Mouse (Mus musculus) embryonic fibroblast, embryonic 13.5 days (primary cell): ENCODE results near the gene Smad3. TPM values are rescaled to one million over a fixed set of nuclear protein-coding genes. Genes with fewer than 3 reads are reported as not detected.

Experiments used
- H3K27ac ChIP-seq: 2 replicates; pipeline ENCODE4 v1.5.1; 2012; ENCODE audit warnings: low read length, control low read depth, inconsistent platforms; ENCODE audit not compliant: insufficient read depth
- H3K4me1 ChIP-seq: 2 replicates; pipeline ENCODE4 v1.6.1; 2011; ENCODE audit warnings: low read length; ENCODE audit not compliant: control insufficient read depth, insufficient read depth
- H3K4me3 ChIP-seq: 2 replicates; pipeline ENCODE4 v1.5.1; 2011; ENCODE audit warnings: mild to moderate bottlenecking, control low read depth, low read length; ENCODE audit not compliant: insufficient read depth
- CTCF ChIP-seq: IDR thresholded peaks from 2 replicates; pipeline ENCODE4 v1.5.1; 2011; ENCODE audit warnings: mild to moderate bottlenecking, control low read depth, low read length, moderate library complexity, borderline replicate concordance; ENCODE audit not compliant: insufficient read depth
- POLR2A ChIP-seq: IDR thresholded peaks from 2 replicates; pipeline ENCODE4 v1.6.1; 2011; ENCODE audit warnings: low read depth, mild to moderate bottlenecking, control low read depth, low read length, moderate library complexity
- polyA plus RNA-seq: library from polyadenylated mRNA; stranded (reverse); fragments of >200 nt; gene quantifications from 2 replicates; pipeline ENCODE4 v1.2.4, GENCODE M21; 2011; ENCODE audit warnings: low read depth; ENCODE audit not compliant: missing spikeins, insufficient read length

Smad3 gene
- polyA plus RNA-seq, 1 experiment, result 52.4 TPM

DNA sequence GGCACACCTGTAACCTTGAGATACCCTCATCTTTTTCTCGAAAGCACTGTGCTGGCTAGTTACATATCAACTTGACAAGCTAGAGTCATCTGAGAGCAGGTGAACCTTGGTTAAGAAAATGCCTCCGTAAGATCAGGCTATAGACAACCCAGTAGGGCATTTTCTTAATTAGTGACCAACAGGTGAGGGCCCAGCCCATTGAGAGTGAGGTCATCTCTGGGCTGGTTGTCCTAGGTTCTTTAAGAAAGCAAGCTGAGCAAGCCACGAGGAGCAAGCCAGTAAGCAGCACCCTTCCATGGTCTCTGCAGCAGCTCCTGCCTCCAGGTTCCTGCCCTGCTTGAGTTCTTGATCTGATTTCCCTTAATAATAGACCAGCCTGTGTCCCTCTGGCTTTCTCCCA lies 97.1 kb downstream of the Smad3 start:
- H3K4me1 ChIP-seq, result peaks cover 15% of the 10 kb centered on the region
- no peak overlapping the region for H3K4me3 ChIP-seq
- TF ChIP-seq CTCF, result no peak
- no peak for TF ChIP-seq POLR2A
- no peak overlapping the region for H3K27ac ChIP-seq

DNA sequence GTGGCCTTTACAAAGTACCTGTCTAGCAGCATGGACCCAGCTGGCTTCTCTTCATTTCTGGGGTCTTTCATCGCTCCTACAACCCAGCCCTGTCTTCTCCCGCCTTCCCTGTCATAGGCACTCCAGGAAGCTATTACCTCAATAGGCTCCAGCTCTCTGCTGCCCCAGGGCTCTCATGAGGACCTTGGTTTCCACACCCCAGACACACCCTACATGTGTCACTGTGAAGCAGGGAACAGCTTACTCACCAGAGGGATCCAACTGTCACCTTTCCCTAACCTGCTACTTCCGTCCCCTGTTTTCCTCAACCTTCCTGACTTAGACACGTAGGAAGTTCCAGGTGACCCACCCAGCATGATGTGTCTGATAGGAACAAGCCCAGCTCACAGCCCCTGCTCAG lies 97.7 kb downstream of the Smad3 start:
- no peak overlapping the region for H3K27ac ChIP-seq
- TF ChIP-seq CTCF (no peak), POLR2A (no peak)
- H3K4me1 ChIP-seq, result peaks cover 10% of the 10 kb centered on the region
- H3K4me3 ChIP-seq, result no peak overlapping the region

DNA sequence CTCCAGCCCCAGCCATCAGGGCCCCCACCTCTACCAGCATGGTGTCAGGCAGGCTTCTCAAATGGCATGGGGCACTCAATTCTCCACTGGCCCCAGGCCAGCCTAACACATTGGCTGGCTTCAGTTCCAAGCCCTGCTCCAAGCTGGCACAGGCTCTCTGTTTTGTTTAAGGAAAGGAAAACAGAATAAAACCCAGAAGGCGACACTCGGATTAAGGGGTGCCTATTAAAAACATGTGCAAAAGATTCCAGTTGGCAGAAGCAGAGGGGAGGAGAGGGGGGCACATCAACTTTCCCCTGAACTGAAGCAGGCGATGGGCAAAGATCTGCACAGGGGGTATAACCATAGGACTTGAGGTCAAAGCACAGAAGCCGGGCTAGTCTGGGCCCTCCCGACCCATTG lies 98.8 kb downstream of the Smad3 start:
- TF ChIP-seq CTCF (no peak), POLR2A (no peak)
- H3K27ac ChIP-seq, result no peak overlapping the region
- peaks cover 10% of the 10 kb centered on the region for H3K4me1 ChIP-seq
- H3K4me3 ChIP-seq, result no peak overlapping the region

DNA sequence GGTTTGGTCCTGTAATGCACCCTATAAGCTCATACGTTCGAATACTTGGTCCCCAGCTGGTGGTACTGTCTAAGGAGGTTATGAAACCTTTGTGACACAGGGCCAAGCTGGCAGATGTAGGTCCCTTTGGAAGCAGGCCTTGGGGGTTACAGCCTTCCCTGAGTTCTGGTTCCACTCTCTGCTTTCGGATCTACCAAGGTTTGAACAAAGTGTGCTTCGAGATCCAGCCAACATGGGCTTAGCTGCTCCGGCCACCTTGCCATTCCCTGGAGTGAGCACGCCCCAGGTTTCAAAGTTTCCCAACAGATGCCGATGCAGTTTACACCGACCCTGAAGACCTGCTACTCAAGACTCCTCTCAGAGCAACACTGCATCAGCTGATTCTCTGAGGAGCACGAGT lies 99.4 kb downstream of the Smad3 start:
- H3K4me1 ChIP-seq, result peaks cover 8% of the 10 kb centered on the region
- no peak overlapping the region for H3K27ac ChIP-seq
- TF ChIP-seq POLR2A (no peak), CTCF (no peak)

DNA sequence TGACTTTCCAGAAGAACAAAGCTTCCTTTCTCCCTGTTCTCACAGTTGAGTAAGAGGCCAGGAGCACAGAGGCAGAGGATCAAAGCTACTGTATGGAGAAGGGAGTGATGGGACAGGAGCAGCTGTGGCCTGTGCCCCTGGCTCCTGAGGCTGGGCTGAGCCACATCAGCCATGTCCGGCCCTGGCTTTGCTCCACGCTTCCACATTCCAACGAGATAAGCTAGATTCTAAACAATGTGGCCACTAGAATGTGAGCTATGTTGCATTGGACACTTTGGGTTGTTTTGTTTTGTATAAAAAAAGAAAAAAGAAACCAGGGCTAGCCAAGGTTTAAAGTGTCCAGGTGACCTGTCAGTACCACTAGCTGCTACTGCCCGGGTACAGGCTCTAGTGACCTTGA lies 100.6 kb downstream of the Smad3 start:
- no peak for TF ChIP-seq POLR2A
- TF ChIP-seq CTCF, result no peak
- Histone ChIP-seq H3K4me3 (no peak overlapping the region), H3K4me1 (peaks cover 11% of the 10 kb centered on the region), H3K27ac (peak overlapping the region; percentile 54)

More for the DNA sequence above, 99.4 kb downstream of the Smad3 start:
- no peak overlapping the region for H3K4me3 ChIP-seq

DNA sequence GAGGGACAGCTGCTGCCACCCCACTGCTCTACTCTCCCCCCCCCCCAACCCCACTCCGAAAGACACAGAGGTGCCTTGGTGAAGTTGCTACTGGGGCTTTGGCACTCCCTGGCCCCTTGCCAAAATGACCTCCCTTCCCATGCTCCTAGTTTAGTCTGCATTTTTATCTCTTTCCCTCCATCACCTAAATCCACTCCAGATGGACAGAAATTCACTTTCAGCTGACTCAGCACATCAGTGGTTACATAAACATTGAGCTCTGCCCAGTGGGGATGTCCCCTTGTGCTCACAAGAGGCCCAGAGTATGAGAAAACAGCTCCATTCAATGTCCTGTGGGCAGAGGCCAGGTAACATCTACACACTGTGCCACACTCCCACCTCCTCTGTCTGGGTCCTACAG lies 102.7 kb downstream of the Smad3 start:
- H3K4me3 ChIP-seq, result no peak overlapping the region
- TF ChIP-seq POLR2A, result no peak
- TF ChIP-seq CTCF, result no peak
- H3K4me1 ChIP-seq, result peaks cover 19% of the 10 kb centered on the region
- H3K27ac ChIP-seq, result no peak overlapping the region

DNA sequence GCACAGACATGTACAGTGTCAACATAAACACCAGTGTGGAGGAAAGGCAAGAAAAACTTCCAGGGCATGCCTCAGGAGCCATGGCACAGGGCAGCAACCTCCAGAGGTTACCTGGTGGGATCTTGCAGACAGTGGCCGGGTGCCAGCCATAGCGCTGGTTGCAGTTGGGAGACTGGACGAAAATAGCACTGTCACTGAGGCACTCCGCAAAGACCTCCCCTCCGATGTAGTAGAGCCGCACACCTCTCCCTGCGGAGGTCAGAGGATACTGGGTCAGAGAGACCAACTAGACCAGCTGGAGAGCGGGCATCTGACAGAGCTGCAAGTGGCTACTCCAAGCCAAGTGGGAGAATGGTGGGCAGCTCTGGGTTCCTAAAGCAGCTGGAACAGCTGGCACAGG lies 103.2 kb downstream of the Smad3 start:
- TF ChIP-seq POLR2A, result no peak
- H3K4me3 ChIP-seq, result no peak overlapping the region
- peaks cover 19% of the 10 kb centered on the region for H3K4me1 ChIP-seq
- no peak overlapping the region for H3K27ac ChIP-seq

DNA sequence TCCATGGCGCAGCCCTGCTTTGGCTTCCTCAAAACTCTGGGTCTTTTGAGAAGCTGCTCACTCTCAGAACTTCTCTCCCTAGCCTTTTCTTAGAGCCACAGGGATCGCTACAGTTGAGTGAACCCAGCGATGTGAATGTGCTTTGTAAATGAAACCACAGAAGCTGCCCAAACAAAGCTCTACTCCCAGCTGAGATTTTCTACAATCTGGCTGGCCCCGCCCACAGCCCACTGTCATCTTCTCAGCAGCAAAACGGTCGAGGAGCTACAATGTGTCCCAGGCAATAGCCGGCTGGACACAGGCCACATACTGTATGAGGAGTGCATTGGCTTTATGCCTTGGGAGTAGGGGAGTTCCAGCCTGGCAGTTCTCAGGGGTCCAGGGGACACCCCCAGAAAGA lies 104.1 kb downstream of the Smad3 start:
- peaks cover 19% of the 10 kb centered on the region for H3K4me1 ChIP-seq
- H3K27ac ChIP-seq, result no peak overlapping the region
- H3K4me3 ChIP-seq, result no peak overlapping the region
- no peak for TF ChIP-seq CTCF
- TF ChIP-seq POLR2A, result no peak

DNA sequence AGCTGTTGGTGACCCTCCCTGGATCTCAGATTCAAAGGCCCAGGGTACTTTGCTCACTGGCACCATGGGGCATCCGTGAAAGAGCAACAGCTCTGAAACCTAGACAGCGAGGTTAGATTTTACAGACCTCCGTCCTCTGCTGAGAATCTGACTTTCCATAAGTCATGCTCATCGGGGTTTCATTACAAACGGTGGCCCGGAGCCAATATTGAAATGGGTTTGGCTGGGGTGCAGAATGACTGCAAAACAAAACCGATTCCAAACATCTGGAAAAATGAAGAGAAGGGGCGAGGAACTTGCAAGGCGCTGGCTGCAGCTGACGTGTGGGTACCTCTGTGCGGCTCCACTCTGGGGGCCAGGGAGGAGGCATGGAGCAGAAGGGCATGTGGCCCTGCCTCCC lies 106.2 kb downstream of the Smad3 start:
- Histone ChIP-seq H3K27ac (peak overlapping the region; percentile 57), H3K4me3 (no peak overlapping the region), H3K4me1 (peaks cover 11% of the 10 kb centered on the region)
- TF ChIP-seq POLR2A (no peak), CTCF (no peak)

DNA sequence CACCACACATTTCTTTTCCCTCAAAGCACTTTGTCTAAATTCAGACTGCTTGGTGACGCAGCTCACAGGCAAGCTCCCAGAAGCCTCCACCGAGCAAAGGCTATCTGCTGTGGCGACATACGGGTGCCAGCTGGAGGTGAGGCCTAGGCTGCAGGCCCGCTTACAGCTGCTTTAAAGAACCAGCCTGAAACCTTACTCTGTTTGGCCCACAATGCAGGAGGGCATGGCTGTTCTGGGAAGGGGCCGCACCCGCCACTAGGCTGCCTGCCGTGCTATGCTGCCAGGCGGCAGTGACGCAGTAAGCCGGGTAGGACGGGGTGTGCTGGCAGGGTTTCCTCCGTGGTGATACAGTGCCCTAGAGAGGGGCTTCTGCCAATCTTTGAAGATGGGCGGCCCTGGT lies 106.9 kb downstream of the Smad3 start:
- no peak overlapping the region for H3K4me3 ChIP-seq
- H3K27ac ChIP-seq, result peak overlapping the region; percentile 57
- TF ChIP-seq POLR2A, result no peak
- no peak for TF ChIP-seq CTCF
- peaks cover 11% of the 10 kb centered on the region for H3K4me1 ChIP-seq
